Mouse (Mus musculus): Measurements from ENCODE around the gene Gm20547.
A peak's percentile ranks its signal among the peaks of the same experiment; 100 is the strongest.

Gm20547 gene

DNA sequence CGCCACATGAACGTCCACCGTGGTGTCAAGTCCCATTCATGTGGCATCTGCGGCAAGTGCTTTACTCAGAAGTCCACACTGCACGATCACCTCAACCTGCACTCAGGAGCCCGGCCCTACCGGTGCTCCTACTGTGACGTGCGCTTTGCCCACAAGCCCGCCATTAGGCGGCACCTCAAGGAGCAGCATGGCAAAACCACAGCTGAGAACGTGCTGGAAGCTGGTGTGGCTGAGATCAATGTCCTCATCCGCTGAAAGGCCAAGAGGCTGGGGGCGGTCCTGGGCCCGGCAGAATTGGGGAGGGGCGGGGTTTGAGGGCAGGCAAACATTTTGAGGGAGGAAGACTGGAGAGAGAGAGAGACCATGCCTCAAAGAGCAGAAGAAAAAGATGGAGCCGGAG is 14.5 kb upstream of the Gm20547 start:
- DNase-seq (ENCODE audit: low read depth, low spot score): peak; percentile 60

GRCm38 (mm10) chr17:34895724-34896123 is 13.9 kb upstream of the Gm20547 start:
- peak; percentile 17 for DNase-seq (ENCODE audit: low read depth, low spot score)

GRCm38 (mm10) chr17:34894801-34895530 is 13.1 kb upstream of the Gm20547 start:
- DNase-seq (ENCODE audit: low read depth, low spot score): peak; percentile 43

GRCm38 (mm10) chr17:34894074-34894597 is 12.3 kb upstream of the Gm20547 start:
- DNase-seq (ENCODE audit: low read depth, low spot score): peak; percentile 96

GRCm38 (mm10) chr17:34893072-34893824 is 11.4 kb upstream of the Gm20547 start:
- DNase-seq (ENCODE audit: low read depth, low spot score): no peak

- peak; percentile 52 for DNase-seq (ENCODE audit: low read depth, low spot score)
Measured at GRCm38 (mm10) chr17:34891377-34891776, 9.5 kb upstream of the Gm20547 start.

DNA sequence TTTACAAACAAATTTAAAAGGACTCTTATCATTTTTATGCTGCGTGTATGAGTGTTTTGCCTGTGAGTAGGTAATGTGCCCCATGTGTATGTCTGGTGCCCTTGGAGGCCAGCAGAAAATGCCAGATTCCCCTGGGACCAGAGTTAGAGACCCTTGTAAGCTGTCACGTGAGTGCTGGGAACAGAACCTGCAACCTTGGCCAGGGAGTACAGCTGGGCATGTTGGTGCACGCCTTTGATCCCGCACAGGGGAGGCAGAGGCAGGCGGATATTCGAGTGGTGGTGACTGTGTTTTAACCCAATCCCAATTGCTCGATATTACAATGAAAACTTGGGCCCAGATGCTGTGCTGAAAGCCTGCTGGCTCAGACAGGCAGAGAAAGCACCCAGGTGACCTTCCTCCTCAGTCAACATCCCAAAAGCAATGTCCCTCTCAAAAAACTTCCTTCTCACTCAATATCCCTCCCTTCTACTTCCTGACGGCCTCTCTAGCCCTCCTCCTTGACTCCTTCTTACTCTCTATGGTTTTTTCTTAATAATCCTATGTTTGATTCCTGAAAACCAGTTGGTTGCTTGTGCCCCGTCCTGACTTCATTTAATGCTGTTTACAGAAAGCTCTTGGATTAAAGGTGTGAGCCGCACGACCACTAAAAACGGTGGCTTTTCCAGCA is 8.4 kb upstream of the Gm20547 start:
- DNase-seq (ENCODE audit: low read depth, low spot score): no peak

GRCm38 (mm10) chr17:34887942-34888341 is 6.1 kb upstream of the Gm20547 start:
- DNase-seq (ENCODE audit: low read depth, low spot score): no peak

DNA sequence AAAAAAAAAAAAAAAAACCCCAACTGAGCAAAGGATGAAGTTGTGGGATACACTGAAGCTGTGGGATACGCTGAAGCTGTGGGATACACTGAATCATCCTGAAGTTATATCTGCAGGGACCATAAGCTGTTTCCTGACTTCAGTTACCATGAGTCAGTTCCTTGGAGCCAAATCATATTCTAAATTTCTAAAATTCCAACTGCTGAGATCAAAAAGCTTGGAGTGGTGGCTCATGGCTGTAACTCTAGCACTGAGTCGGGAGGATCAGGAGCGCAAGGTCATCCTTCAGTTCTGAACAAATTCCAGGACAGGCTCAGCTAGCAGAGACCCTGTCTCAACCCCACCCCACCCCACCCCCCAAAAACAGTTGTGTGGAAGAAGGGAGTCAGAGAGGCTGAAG is 3.8 kb upstream of the Gm20547 start:
- no peak for DNase-seq (ENCODE audit: low read depth, low spot score)

DNA sequence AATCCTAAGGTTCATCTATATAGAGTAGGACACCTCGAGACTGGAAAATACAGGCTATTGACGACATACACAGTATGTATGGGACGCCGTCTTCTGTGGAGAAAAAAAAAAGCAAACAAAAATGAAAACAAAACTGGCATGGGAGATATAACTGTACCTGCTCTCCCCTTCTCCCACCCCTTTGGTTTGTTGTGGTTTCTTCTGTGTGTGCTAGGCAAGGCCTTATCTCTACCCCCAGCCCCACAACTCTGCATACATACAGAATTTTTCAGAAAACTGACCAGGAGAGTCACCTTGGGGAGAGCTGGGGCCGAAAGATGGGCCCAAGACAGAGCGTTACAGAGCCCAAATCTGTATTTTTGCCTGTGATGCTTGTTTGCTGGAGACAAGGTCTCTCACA is 2.9 kb upstream of the Gm20547 start:
- no peak for DNase-seq (ENCODE audit: low read depth, low spot score)

DNA sequence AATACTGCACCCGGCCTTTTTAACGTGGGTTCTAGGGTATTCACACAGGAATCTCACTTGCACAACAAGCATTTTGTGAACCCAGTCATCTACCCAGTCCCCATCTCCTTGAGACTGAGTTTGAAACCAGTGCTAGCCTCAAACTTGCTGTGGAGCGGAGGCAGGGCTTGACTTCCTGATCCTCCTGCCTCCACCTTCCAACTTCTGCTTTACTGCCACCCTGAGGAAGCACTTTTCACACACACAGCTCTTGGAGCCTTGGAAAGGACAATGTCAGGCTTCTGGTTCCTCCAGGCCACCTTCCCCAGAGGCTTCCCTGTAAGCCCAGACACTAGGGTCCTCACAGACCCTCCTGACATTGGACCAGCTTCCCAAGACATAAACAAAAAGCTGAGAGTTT is 1.5 kb upstream of the Gm20547 start:
- no peak for DNase-seq (ENCODE audit: low read depth, low spot score)

GRCm38 (mm10) chr17:34881166-34881565 is 676 bp downstream of the Gm20547 start:
- no peak for DNase-seq (ENCODE audit: low read depth, low spot score)

DNA sequence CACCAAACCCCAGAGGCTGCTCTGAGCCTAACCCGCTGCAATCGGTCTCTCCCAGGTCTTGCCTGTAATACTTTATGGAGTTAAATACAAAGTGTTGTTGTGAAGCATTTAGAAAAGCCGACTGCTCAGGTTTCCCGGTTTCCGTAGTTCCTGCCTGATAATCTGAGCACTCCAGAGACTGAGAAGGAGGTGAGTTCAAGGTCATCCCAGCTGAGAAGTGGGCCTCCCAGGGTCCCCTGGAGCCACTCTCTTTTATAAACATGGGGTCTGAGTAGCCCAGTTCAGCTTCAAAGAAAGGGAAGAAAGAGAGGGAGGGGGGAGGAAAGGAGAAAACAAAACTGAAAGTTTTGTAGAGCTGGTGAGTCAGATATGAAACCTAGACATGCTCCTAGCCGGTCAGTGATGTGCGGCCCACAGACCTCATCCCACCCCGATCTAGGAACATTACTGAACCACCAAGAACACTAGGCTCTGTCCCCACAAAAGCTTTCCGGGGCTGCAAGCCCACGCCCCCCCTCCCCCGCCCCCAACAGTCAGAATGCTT is 2.4 kb downstream of the Gm20547 start, which contains the start of gene Zbtb12:
Gene Zbtb12 (plus strand): TSS at position 148 of the 544 bp plus-strand sequence.
- DNase-seq (ENCODE audit: low read depth, low spot score): peak; percentile 32

DNA sequence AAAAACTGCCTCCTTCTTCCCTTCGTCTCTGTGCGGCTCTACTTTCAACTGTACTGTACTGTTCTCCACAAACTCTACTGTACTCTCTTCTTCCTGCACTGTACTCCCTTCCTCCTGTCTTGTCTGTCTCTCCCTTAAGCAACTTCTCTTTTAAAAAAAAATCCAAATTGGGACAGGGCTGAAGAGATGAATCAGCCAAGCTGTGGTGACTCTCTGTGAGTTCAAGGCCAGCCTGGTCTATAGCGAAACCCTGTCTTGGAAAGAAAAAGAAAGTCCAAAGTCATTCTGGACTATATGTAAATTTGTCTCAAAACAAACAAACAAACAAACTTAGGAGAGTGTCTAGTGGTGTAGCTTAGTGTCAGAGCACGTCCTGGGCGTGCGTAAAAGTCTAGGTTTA is 7.5 kb downstream of the Gm20547 start:
- DNase-seq (ENCODE audit: low read depth, low spot score): no peak

- no peak for DNase-seq (ENCODE audit: low read depth, low spot score)
Measured at GRCm38 (mm10) chr17:34865981-34866380, 15.9 kb downstream of the Gm20547 start.

DNA sequence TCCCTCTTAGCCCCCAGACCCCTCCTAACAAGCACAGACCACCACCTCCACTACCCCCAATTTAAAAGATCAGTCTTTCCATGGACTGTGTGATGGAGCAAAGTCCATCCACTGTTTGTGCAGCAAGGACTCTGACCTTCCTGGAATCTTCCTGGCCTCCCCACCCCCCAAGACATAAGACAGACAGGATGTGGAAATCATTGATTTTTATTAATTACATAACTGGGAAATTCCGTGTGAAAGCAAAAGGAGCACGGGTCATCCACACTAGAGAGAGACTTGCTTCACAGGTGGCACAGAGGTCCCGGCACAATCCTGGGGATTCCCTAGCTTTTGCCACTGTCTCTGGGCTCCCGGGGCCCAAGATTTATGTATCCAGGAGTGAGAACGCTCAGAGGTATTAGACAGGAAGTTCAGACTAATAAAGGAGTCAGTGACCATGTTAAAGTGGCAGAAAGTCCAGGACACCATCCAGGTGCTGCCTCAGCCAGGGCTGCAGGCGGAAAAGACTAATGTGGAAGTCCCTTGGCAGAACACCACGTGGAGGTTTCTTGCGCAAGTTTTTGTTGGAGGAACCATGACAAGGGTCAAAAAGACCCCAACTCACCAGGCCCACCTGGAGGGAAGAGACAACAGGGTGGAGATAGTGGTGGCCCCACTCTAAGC is 19.3 kb downstream of the Gm20547 start, which contains the start of gene Cfb:
Gene Cfb (minus strand): TSS at position 103 of the 666 bp plus-strand sequence.
- DNase-seq (ENCODE audit: low read depth, low spot score): no peak

DNA sequence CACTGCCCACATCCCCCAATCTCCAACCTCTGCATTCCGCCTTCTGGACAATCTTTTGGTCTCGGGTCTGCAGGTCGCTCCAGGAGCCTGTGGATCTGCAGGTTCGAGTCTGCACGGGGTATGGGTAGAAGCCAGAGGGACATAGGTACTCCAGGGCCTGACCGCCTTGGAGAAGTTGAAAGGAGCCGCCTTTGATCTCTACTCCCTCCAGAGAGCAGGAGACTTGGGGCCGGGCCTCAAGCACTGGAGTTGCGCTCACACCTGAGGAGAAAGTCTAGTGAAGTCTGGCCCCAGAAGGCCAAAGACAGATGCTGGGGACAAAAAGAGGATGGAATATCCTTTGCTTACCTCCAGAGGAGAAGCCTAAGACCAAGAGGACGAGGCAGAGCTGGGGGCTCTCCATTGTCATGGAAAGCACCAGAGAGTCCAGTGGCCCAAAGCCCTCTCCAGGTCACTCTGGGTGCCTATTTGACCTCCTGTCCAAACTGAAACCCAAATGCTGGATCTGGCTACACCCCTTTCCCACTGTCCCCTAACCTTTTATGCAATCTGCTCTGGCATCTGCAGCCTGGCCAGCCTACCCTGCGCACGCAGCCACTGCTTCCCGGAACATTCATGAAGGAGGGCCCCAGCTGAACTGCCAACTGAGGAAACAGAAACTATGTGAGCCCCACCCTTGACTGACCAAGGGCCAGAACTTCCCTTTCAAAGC is 20.0 kb downstream of the Gm20547 start:
- DNase-seq (ENCODE audit: low read depth, low spot score): no peak

- no peak for DNase-seq (ENCODE audit: low read depth, low spot score)
Measured at GRCm38 (mm10) chr17:34860514-34860913, 21.3 kb downstream of the Gm20547 start.

GRCm38 (mm10) chr17:34858670-34859069 is 23.2 kb downstream of the Gm20547 start:
- no peak for DNase-seq (ENCODE audit: low read depth, low spot score)

GRCm38 (mm10) chr17:34855825-34856224 is 26.0 kb downstream of the Gm20547 start:
- DNase-seq (ENCODE audit: low read depth, low spot score): peak; percentile 57

DNA sequence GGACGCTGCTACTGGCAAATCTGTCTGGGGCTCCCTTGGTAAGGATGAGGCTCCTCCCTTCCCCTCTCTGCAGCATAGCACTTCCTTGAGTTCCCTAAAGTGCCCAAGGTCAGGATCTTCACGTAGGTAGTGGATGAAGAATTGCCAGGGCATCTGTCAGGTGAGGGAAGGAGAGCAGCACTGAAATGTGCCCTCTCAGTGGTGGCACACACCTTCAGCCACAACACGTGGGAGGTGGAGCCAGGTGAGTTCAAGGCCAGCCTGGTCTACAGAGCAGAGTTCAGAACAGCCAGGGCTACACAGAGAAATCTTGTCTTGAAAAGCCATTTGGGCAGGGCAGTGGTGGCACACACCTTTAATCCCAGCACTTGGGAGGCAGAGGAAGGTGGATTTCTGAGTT is 27.1 kb downstream of the Gm20547 start:
- DNase-seq (ENCODE audit: low read depth, low spot score): no peak
